Mouse (Mus musculus) cerebral cortex, adult 2 months (tissue): ENCODE measurements around the gene Gja5.

Experiments
- WGBS: fragments of 180-500 bp; shearing (Covaris S2); methylation state at CpG from one replicate; pipeline ENCODE4 v1.1.7; 2018; 5-methylcytosine and 5-hydroxymethylcytosine counted together

The Gja5 gene

DNA sequence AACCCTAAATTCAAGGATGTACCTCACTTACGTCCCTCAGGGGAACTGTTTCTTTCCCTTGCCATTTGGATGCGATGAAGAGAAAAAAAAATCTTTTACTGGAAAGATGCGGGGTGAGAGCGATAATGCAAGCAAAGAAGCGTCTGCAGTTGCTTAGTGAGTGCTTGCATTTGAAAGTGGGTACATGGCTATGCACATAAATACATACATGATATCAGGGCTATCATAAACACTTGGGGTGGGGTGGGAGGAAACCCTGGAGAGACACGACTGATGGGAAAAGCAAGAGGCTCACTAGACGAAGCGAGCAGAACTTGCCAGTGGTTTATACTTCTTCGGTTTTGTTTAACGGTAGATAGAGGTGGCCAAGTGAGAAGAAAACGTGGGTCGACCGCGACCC, at the start of gene Gja5:
Gja5 (plus strand) TSS at position 301 of the 400 bp plus-strand sequence.
- 7% methylated on average over 14 of the region's 14 CpGs for WGBS

DNA sequence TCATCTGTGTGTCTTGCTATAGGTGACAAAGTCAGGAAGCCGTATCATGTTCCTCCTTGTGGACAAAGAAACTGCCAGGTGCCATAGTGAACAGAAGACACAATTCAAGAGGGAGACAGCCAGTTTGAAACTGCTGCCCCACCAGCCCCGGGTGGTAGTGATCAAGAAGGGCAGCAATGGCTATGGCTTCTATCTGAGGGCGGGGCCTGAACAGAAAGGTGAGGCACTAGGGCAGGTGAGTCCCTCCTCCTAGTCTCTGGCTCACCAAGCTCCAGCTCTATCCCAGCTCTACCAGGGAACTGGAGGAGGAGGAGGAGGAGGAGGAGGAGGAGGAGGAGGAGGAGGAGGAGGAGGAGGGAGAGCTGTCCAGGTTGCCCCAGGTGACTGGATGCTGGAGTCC, 48.7 kb upstream of the Gja5 start:
- 80% methylated on average over 3 of the region's 3 CpGs for WGBS

DNA sequence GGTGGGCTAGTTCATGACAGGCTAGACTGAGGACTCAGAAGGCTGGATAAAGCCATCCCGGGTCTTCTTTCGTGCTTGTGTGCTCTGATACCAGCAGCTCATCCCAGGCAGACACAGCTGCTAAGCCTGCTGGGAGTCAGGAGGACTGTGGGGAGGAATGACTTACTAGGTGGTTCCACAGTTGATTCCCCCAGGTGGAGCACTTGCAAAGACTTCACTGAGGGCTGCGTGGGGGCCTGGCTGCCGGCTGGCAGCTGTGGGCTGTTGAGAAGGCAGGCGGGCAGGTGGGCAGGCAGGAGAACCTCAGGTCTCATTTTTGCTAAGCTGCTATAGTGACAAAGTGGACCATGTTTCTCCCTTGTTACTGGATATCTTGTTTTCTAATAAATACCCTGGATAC, 44.0 kb upstream of the Gja5 start:
- WGBS = 85% methylated on average over 5 of the region's 5 CpGs

DNA sequence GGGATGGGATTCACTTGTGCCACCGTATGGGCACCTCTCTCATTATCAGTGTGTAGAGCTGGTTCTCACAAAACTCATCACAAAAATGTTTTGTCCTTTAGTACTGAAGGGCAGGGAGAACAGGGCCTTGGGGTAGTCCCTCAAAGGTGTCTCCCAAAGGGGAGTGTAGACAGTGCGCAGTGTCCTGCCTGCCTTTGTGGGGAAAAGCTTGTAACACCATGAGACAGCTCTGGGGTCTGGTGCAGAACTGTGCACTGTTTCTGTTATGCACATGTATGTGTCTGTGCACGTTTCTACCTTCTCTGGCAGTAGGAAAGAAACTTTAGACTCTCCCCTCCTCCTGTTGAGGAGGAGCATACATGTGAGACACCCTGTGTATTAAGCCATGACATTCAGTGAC, 36.6 kb upstream of the Gja5 start:
- 92% methylated on average over 3 of the region's 3 CpGs for WGBS

DNA sequence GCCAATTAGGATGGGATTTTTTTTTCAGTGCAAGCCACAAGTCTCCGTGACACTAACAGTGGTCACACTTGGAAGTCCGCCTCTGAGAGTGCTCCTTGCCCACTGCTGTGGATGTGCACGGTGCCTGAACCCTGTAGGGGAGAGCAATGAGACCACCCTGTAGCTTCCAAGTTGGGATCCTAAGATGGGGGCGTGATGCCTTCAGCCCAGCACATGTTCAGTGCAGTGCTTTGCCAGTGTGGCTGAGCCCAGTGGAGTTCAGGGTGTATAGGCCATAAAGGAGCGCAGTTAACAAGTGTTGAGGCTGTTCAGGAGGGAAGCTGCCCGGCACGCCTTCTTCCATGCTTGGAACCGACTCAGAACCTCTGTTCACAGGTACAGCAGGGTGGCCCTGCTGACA, 35.9 kb upstream of the Gja5 start:
- WGBS = 95% methylated on average over 8 of the region's 8 CpGs

DNA sequence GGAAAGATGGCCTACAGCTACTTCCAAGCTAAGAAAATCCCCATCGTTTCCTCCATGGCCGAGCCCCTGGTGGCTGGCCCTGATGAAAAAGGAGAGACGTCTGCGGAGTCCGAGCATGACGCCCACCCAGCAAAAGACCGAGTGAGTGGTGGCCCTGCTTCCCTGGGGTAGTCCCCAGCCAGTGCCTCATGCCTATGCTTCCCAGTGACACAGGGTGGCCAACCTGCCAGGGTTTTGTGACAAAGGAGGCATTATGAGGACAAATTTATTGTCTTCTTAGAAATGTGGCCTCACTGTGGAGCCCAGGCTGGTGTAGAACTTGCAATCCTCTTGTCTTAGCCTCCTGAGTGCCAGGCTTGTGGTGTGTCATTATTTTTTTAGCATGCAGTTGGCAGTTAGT, 35.4 kb upstream of the Gja5 start:
- 96% methylated on average over 7 of the region's 7 CpGs for WGBS

DNA sequence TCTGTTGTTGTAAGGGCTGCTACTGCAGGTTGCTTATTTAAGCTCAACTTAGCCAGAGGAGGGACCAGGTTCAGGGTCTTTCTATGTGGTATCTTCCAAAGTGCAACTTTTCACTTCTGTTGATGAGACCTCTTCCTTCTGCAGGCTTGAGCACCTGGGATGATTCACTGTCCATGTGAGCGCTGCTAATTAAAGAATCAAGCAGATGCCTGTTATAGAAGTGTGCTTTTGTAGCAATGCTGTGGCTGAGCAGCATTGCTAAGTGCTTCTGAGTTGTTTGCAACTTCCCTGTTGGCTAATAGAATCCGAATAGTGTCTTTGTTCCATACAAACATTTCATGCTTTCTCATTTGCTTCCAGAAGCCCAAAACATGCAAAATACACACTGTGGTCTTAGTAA, 34.2 kb upstream of the Gja5 start:
- 50% methylated on average over 2 of the region's 2 CpGs for WGBS

DNA sequence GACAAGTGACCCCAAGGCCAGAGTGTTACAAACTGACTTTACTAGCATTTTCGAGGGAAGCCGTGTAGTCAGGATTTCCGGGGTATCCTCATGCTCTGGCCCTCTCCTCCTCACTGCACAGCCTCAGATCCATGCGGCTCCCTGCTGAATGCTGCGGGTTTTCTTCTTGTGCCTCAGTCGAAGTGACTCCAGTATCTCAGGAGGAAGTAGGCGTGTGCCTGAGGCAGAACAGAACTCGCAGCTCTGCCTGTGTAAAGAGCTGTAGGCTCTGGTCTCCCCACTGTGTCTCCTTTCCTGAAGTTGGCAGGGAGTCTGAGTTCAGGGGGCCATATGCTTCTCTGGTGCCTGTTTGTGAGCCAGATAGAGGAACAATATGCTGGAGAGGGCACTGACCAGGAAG, 33.4 kb upstream of the Gja5 start:
- WGBS = 68% methylated on average over 8 of the region's 8 CpGs

DNA sequence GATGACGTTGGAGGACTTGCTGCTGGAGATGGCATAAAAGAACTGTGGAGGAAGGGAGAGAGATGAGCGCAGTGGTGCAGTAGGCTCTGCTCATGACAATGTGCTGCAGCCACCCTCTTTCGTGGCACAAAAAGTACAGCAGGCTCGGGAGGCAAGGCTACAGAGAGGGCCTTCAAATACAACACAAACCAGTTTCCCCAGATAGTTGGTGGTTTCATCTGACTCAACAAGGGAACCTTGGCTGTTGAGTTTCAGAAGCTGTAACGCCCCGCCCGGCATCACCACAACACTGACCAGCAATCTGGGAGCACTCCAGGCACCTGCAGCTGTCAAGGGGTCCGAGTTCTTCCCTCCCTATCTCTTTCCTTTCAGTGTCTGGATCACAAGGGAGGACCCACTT, 32.0 kb upstream of the Gja5 start:
- WGBS = 95% methylated on average over 8 of the region's 8 CpGs

DNA sequence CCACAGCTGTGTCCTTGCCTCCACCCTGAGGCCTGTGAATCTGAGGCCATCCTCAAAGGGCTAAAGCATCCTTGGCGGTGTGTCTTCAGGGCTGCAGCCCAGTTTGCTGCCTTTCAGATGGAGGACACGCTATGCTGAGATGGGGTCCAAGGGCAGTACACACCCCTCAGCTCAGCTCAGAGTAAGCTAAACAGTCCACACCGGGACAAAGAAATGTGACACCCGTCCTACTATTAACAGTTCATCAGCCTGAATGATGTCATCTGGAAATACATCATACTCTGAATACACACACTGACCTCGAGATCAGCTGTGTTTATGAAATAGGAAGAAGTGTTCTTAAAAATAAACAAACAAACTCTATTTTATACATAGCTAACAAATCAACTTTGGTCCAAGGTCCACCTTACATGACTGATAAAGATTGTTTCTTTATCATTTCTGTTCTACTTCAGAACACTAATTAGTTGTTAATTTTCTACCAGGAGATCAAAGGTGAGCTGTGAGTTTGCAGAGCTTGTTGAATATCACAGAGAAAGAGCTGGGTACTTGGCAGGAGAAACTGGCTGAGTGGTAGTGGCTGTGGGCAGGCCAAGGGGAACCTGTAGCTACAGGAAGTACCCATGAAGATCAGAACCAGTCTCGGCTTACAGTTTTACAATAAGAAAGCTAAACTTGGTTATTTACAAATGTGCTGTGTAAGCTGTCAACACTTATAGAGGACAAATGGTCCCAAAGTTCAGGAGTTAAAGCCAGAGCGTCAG, 29.5 kb upstream of the Gja5 start:
- WGBS = 84% methylated on average over 7 of the region's 7 CpGs

DNA sequence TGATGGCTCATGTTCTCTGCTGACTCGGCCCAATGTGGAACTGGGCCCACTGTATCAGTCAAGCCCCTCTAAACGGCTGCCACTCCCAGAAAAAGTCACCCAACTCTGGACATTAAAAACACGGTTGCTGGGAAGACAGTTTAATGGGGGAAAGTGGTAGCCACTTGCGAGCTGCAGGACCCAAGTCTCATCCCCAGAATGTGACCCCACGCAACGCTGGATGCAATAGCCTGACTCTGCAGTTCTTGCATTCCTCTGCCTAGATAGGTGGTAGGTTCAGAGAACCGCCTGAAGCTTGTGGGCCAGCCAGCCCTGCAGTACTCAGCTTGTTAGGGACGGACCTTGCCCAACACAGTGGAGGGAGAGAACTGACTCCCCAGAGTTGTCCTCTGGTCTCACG, 25.0 kb upstream of the Gja5 start:
- 92% methylated on average over 9 of the region's 9 CpGs for WGBS

DNA sequence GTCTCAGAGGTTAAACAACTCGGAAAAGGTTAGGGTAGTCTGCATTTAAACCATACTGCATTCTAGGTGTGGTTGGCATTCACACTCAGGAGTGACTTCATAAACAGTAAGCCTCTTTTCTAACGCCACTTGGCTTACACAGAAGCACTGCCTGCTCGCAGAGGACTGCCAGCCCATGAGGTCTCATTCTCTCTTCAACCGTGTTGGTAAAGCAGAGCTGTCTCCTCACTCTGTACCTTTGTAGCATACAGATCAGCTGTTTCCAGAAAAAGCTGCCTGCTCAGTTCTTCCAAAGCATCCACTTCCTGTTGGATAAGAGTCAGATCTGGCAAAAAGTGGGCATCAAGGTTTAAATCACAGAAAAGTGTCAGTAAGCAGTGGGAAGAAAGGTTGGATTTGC, 24.1 kb upstream of the Gja5 start:
- 53% methylated on average over 4 of the region's 4 CpGs for WGBS

DNA sequence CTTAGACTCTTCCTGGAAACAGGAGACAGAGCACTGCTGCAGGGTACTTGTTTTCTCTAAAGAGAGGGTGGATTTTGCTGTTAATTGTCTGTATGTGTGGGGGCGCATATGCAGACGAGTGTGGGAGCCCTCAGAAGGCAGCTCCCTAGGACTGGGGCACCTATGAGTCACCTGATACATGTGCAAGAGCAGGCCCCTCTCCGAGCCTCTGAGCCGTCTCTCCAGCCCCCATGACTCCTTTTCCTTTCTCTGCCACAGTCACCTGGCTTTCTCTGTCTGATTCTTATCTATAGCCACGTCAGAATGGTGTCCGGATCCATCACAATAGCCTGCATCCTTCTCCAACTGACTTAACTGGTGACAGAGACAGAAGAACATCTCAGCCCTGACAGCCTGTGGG, 22.9 kb upstream of the Gja5 start:
- WGBS = 63% methylated on average over 6 of the region's 6 CpGs

DNA sequence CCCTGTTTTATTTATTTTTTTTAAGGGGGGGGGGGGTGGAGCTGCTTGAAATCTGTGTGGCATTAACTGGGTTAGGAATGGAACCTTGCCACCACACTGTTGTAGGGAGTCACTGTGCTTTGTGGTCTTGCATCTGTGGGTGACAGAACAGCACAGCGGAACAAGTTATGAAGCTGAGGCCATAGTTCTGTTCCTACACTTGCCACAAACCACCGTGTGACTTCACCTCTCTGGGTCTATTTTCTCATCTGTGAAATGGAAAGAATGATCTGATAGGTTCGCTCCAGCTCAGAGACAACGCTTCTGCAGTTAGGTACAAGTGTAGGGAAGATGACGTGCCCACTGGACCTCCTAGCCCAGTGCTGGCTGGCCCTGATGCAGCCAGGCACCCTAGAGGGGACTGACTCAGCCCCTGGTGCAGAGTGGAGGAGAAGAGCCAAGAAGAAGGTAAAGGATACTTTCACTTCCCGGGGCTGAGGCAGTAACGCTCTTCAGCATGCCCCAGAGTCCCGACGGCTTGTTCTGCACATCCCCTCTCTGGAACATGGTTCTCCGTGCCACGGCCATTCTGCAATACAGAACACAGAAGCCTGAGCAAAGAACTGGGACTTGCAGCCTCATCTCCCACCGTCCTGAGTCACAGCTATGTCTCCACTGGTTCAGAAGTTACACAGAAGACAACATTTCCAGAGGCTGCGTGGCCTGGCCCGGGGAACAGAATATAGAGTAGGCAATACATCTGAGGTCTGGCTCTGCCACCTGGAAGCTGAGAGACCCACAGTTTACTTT, 22.2 kb upstream of the Gja5 start:
- WGBS = 93% methylated on average over 14 of the region's 14 CpGs

DNA sequence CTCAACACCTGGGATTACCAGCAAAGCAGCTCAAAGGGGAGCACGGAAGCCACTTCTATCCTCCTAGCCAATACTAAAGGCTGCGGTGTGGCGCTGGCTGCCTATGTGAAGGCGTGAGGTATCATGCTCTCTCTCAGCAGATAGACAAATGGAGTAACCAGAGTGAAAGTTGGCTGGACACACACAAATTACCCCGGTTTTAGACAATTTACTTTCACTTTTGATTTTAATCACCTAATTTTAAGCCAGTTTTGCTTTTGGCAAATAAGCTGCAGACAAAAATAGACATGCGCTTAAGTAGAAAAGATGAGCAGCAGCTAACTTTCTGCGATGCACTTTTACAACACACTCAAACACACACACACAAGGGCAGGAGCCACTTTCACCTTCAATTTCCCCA, 20.8 kb upstream of the Gja5 start:
- 83% methylated on average over 7 of the region's 7 CpGs for WGBS

DNA sequence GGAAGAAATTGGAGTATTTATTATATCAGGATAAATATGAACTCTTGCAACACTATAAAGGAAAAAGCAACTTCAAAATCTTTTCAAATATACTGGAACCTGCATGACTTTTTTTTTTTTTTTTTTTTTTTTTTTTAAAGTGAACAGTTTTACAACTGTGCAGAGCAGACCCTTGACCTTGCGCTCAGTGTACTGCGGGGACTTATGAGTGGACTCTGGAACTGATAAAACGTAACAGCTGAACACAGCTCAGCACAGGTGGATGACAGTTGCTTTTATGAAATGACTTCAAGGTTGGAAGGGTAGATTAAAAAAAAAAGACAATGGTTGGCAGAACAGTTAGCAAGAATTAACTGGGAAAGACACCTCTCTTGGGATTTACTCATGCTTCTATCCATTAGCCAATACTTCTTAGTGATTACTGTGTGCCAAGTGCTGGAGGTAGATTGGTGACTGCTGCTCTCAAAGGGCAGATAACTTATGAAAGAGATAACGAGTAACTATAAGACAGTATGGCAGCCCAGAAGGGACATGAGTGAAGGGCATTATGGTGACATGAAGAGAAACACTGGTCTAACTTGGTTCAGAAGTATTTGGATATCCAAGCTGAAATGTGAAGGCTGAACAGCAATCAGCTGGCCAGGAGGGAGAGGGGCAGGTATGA, 2.0 kb upstream of the Gja5 start:
- 92% methylated on average over 4 of the region's 4 CpGs for WGBS

DNA sequence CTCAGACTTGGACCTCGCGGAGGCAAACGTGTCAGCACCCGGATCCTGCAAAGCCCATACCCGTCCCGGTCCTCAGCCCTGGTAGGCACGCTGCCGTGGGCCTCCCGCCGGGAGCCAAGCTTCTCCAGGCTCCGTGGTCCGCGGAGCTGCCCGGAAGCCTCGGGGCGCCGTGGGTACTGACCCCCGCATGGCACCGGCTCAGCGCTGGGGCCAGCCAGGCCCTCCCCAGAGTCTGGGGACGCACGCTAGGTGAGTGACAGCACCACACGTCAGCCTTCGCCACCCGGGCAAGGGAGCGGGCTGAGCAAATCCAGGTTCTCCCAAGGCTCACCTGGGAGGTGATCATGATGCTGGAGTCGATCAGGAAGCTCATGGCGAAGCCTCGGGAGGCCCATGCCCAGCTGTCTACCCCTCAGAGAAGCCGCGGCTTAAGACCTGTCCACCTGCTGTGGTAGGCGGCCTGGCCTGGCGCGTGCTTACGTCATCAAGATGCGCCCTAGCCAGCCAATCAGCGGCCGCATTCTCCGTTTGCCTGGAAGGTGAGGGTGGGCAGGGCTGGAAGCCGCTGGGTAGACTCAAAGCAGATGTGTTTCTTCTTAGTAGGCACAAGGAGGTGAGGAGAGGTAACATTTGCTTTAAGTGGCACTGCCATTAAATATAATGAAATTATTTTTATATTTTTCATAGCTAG, 503 bp downstream of the Gja5 start, which contains the start of gene Gpr89:
Gpr89 (minus strand) TSS at position 496 of the 691 bp plus-strand sequence.
- WGBS = under 1% methylated on average over 40 of the region's 40 CpGs

DNA sequence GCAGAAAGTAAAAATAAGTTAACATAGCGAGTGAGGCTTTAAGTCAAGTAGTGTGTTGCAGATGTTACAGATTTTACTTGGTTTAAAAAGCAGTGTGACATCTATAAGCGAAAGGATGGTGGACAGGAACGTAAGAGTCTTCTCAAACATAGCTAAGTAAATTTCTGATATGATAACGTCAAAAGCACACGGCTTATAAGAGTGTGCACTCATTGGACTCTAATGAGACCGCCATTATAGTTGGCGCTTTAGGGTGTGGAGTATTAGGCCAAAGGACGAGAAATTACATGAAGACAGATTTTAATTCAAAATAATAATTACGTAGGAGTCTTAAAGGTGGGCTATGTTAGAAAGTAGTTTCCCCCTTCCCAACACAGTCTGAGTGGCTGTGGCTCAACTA, 1.1 kb downstream of the Gja5 start:
- 38% methylated on average over 9 of the region's 9 CpGs for WGBS

DNA sequence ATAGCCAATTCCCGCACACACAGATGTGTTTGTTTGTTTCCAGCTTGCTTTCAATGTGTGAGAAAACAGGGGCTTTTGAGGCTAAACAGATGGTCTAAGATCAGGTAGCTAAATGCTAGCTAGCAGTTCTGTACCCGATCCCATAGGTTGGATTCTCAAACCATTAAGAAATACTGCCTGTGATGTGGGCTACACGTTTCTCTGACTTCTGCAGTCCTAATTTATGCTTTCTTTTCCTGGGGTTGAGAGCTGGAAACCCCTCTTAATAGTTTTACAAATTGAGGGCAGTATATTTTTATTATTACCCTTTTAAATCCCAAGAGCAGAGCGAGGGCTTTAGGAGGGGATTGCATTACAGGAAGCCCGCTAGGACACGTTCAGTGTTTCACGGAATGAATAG, 16.5 kb downstream of the Gja5 start:
- 82% methylated on average over 7 of the region's 7 CpGs for WGBS

DNA sequence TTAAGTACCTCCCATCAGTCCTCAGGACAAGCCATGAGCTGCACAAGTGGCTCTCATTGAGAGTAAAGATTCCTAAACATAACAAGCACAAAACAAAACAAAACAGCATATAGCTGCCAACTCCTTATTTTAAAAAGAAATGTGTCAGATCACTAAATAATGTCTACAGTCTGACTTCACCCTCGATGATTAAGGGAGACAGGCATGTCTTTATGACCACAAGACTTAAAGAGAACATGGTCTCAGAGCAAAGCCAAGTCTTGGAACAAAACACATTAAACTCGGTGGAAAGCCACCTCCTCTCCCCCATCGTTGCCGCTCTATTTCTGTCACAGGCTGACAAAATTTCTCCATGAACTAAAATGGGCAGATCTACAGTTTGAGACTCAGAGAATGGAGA, 20.1 kb downstream of the Gja5 start:
- 44% methylated on average over 4 of the region's 4 CpGs for WGBS

DNA sequence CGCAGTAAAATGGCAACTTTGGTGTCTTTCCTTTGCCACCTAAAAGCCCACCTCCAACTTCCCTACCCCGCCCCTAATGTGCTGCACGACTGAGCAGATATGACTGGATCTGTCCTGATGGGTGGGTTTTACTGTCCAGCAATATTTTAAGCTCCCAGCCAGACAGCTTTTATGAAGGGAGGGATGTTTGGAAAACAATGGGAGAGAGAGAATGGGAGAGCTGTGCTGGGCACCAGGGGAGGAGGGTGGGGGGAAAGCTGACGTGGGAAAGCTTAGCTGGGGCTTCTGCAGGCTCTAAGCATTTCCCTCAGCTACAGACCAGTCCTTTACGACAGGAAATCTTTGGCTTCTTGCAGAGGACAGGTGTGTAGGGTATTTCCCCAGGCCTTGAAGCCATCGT, 21.4 kb downstream of the Gja5 start, which contains the start of gene Gja8:
Gja8 (minus strand) TSS at position 101 of the 400 bp plus-strand sequence.
- 78% methylated on average over 6 of the region's 6 CpGs for WGBS

DNA sequence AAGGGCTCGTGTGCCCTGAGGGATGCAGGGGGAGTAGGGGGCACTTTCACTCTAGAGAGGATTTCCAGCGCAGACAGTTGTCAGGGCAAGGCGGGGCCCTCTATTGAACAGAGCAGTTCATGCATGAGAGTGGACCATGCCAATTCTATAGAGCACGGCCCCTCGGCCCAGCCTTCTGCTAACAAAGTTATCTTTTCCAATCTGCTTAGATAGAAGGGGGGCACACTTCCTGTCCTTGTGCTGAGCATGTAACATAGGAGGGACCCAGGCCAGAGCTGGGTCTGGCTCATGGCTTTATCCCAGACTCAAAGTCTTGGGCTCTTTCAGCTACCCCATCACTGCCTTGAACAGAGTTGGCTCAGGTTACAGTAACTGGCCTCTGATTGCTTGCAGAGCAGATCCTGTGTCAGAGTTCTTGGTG, 26.8 kb downstream of the Gja5 start:
- 60% methylated on average over 5 of the region's 5 CpGs for WGBS
